Mouse (Mus musculus): ENCODE measurements around the gene Pcsk1n. TPM values are rescaled to one million over a fixed set of nuclear protein-coding genes. Genes with fewer than 3 reads are reported as not detected.
A peak's percentile ranks its signal among the peaks of the same experiment; 100 is the strongest.
"Not testable (repeated sequence)": the region's sequence is repeated elsewhere in the genome, so short reads cannot be mapped to it uniquely, and the experiment has no call there.

The Pcsk1n gene
- polyA plus RNA-seq, 1 experiment from 2014 or later = 0.89 TPM

GRCm38 (mm10) chrX:7910473-7910872, 9.1 kb upstream of the Pcsk1n start:
- Histone ChIP-seq H3K9ac (no peak overlapping the region), H3K4me1 (no peaks in the 10 kb centered on the region), H3K36me3 (peaks cover 12% of the 10 kb centered on the region), H3K27me3 (no peaks in the 10 kb centered on the region), H3K4me3 (no peak overlapping the region), H3K27ac (no peak overlapping the region), H3K9me3 (no peaks in the 10 kb centered on the region), H3K4me2 (replicated peaks) (no peak overlapping the region)
- no peak for ATAC-seq (ENCODE audit: low FRiP score, low read depth)
- WGBS = 69% methylated on average over 6 of the region's 6 CpGs

- ATAC-seq (ENCODE audit: low FRiP score, low read depth); H3K4me3 ChIP-seq: not testable (repeated sequence)
Measured at GRCm38 (mm10) chrX:7915669-7916068, 4.0 kb upstream of the Pcsk1n start.

GRCm38 (mm10) chrX:7917960-7918359, 1.7 kb upstream of the Pcsk1n start:
- not testable (repeated sequence) for H3K4me3 ChIP-seq; H3K4me2 ChIP-seq (replicated peaks); H3K4me1 ChIP-seq; H3K27ac ChIP-seq; H3K9me3 ChIP-seq; ATAC-seq (ENCODE audit: low FRiP score, low read depth); H3K36me3 ChIP-seq; H3K9ac ChIP-seq
- WGBS = 60% methylated on average over 6 of the region's 6 CpGs
- peaks cover 48% of the 10 kb centered on the region for H3K27me3 ChIP-seq

More at GRCm38 (mm10) chrX:7915669-7916068, 4.0 kb upstream of the Pcsk1n start:
- H3K9me3 ChIP-seq; H3K27ac ChIP-seq; H3K9ac ChIP-seq; H3K4me2 ChIP-seq (replicated peaks); H3K4me1 ChIP-seq; H3K36me3 ChIP-seq: not testable (repeated sequence)
- WGBS = 15% methylated on average over 3 of the region's 3 CpGs
- H3K27me3 ChIP-seq = peaks cover 25% of the 10 kb centered on the region

- H3K4me1 ChIP-seq = no peaks in the 10 kb centered on the region
- H3K4me3 ChIP-seq = peak overlapping the region; percentile 31
- H3K4me2 ChIP-seq (replicated peaks) = peak overlapping the region; percentile 58
- peaks cover 85% of the 10 kb centered on the region for H3K27me3 ChIP-seq
- H3K27ac ChIP-seq = no peak overlapping the region
- no peaks in the 10 kb centered on the region for H3K36me3 ChIP-seq
- no peak overlapping the region for H3K9ac ChIP-seq
- ATAC-seq (ENCODE audit: low FRiP score, low read depth) = no peak
- H3K9me3 ChIP-seq = no peaks in the 10 kb centered on the region
- WGBS = 10% methylated on average over 44 of the region's 48 CpGs
Measured at GRCm38 (mm10) chrX:7922032-7922431, 2.4 kb downstream of the Pcsk1n start.

- H3K9ac ChIP-seq = no peak overlapping the region
- H3K4me3 ChIP-seq = no peak overlapping the region
- H3K4me2 ChIP-seq (replicated peaks) = no peak overlapping the region
- WGBS = 62% methylated on average over 6 of the region's 6 CpGs
- peaks cover 17% of the 10 kb centered on the region for H3K36me3 ChIP-seq
- no peaks in the 10 kb centered on the region for H3K4me1 ChIP-seq
- H3K9me3 ChIP-seq = peaks cover 4% of the 10 kb centered on the region; the same call in 1 of the 2 replicates
- H3K27ac ChIP-seq = no peak overlapping the region
- no peak for ATAC-seq (ENCODE audit: low FRiP score, low read depth)
- peaks cover 88% of the 10 kb centered on the region for H3K27me3 ChIP-seq
Measured at GRCm38 (mm10) chrX:7926266-7926665, 6.6 kb downstream of the Pcsk1n start.

GRCm38 (mm10) chrX:7927116-7927515, 7.5 kb downstream of the Pcsk1n start:
- Histone ChIP-seq H3K9me3 (peaks cover 4% of the 10 kb centered on the region; the same call in 1 of the 2 replicates), H3K9ac (no peak overlapping the region), H3K4me1 (no peaks in the 10 kb centered on the region), H3K4me2 (replicated peaks) (no peak overlapping the region), H3K27ac (no peak overlapping the region), H3K36me3 (peaks cover 25% of the 10 kb centered on the region), H3K4me3 (no peak overlapping the region), H3K27me3 (peaks cover 79% of the 10 kb centered on the region)
- ATAC-seq (ENCODE audit: low FRiP score, low read depth) = no peak
- 16% methylated on average over 10 of the region's 10 CpGs for WGBS

GRCm38 (mm10) chrX:7928270-7928790, 8.7 kb downstream of the Pcsk1n start, which contains the start of gene Eras:
Gene Eras, minus strand, starts transcription at chrX:7928607.
- no peaks in the 10 kb centered on the region for H3K4me1 ChIP-seq
- H3K36me3 ChIP-seq = peaks cover 29% of the 10 kb centered on the region
- H3K4me3 ChIP-seq = no peak within 1 kb of the TSS
- H3K27ac ChIP-seq = no peak within 1 kb of the TSS
- H3K9me3 ChIP-seq = peaks cover 4% of the 10 kb centered on the region; the same call in 1 of the 2 replicates
- ATAC-seq (ENCODE audit: low FRiP score, low read depth) = no peak
- H3K9ac ChIP-seq = no peak within 1 kb of the TSS
- WGBS = 12% methylated on average over 16 of the region's 19 CpGs
- peaks cover 67% of the 10 kb centered on the region for H3K27me3 ChIP-seq
- H3K4me2 ChIP-seq (replicated peaks) = no peak within 1 kb of the TSS

- Histone ChIP-seq H3K36me3 (peaks cover 40% of the 10 kb centered on the region), H3K27me3 (no peaks in the 10 kb centered on the region), H3K4me2 (replicated peaks) (no peak overlapping the region), H3K4me1 (no peaks in the 10 kb centered on the region), H3K27ac (no peak overlapping the region), H3K9me3 (no peaks in the 10 kb centered on the region), H3K4me3 (no peak overlapping the region), H3K9ac (no peak overlapping the region)
- ATAC-seq (ENCODE audit: low FRiP score, low read depth) = no peak
- 45% methylated on average over 11 of the region's 11 CpGs for WGBS
Measured at GRCm38 (mm10) chrX:7936874-7937273, 17.3 kb downstream of the Pcsk1n start.

- Histone ChIP-seq H3K4me3 (no peak overlapping the region), H3K4me2 (replicated peaks) (no peak overlapping the region), H3K36me3 (peaks cover 37% of the 10 kb centered on the region), H3K9ac (no peak overlapping the region), H3K27me3 (no peaks in the 10 kb centered on the region), H3K4me1 (no peaks in the 10 kb centered on the region), H3K9me3 (no peaks in the 10 kb centered on the region), H3K27ac (no peak overlapping the region)
- 85% methylated on average over 6 of the region's 6 CpGs for WGBS
- no peak for ATAC-seq (ENCODE audit: low FRiP score, low read depth)
Measured at GRCm38 (mm10) chrX:7937667-7938066, 18.0 kb downstream of the Pcsk1n start.

- H3K27ac ChIP-seq = no peak overlapping the region
- 69% methylated on average over 8 of the region's 8 CpGs for WGBS
- ATAC-seq (ENCODE audit: low FRiP score, low read depth) = no peak
- peaks cover 10% of the 10 kb centered on the region for H3K36me3 ChIP-seq
- no peak overlapping the region for H3K9ac ChIP-seq
- no peak overlapping the region for H3K4me2 ChIP-seq (replicated peaks)
- no peak overlapping the region for H3K4me3 ChIP-seq
- H3K4me1 ChIP-seq = no peaks in the 10 kb centered on the region
- no peaks in the 10 kb centered on the region for H3K27me3 ChIP-seq
- no peaks in the 10 kb centered on the region for H3K9me3 ChIP-seq
Measured at GRCm38 (mm10) chrX:7945618-7946017, 26.0 kb downstream of the Pcsk1n start.

GRCm38 (mm10) chrX:7947108-7947899, 27.7 kb downstream of the Pcsk1n start, which contains the start of gene Hdac6:
Gene Hdac6, minus strand, starts transcription at chrX:7947889.
- H3K36me3 ChIP-seq = peaks cover 4% of the 10 kb centered on the region; the same call in 1 of the 2 replicates
- no peaks in the 10 kb centered on the region for H3K4me1 ChIP-seq
- H3K9me3 ChIP-seq = no peaks in the 10 kb centered on the region
- 11% methylated on average over 37 of the region's 37 CpGs for WGBS
- H3K4me2 ChIP-seq (replicated peaks) = peak within 1 kb of the TSS; percentile 64
- peak within 1 kb of the TSS; percentile 51 for H3K4me3 ChIP-seq
- H3K9ac ChIP-seq = peak within 1 kb of the TSS; percentile 65
- H3K27me3 ChIP-seq = no peaks in the 10 kb centered on the region
- peak; percentile 99 for ATAC-seq (ENCODE audit: low FRiP score, low read depth)
- H3K27ac ChIP-seq = peak within 1 kb of the TSS; percentile 48; the same call in 1 of the 2 replicates

GRCm38 (mm10) chrX:7947900-7948492, 28.4 kb downstream of the Pcsk1n start:
- peaks cover 4% of the 10 kb centered on the region; the same call in 1 of the 2 replicates for H3K36me3 ChIP-seq
- no peaks in the 10 kb centered on the region for H3K27me3 ChIP-seq
- H3K9ac ChIP-seq = peak overlapping the region; percentile 59
- peak overlapping the region; percentile 56 for H3K4me2 ChIP-seq (replicated peaks)
- WGBS = 17% methylated on average over 38 of the region's 38 CpGs
- H3K27ac ChIP-seq = peak overlapping the region; percentile 48; the same call in 1 of the 2 replicates
- peak overlapping the region; percentile 42 for H3K4me3 ChIP-seq
- H3K9me3 ChIP-seq = no peaks in the 10 kb centered on the region
- ATAC-seq (ENCODE audit: low FRiP score, low read depth) = no peak; the same call in 1 of the 2 replicates
- no peaks in the 10 kb centered on the region for H3K4me1 ChIP-seq
